Mouse (Mus musculus) embryo, embryonic 11 days (tissue): ENCODE results near the gene Pbx4.

Experiments used
- DNase-seq: peaks from one replicate; pipeline ENCODE4 v3.0.0-alpha.2; 2015

The Pbx4 gene

DNA sequence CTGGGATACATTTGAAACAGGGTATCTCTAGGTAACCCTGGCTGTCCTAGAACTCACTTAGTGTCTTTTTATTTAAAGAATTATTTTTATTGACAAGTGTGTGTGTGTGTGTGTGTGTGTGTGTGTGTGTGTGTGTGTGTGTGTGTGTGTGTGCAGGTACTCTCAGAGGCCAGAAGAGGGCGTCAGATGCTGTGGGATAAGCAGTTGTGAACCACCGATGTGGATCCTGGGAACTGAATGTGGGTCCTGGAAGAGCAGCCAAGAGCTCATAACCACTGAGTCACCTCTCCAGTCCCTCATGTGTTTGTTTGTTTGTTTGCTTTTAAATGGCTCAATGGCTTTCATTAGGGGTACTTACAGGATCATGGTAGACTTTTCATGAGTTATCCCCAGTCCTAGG lies 17.4 kb upstream of the Pbx4 start:
- DNase-seq = no peak

DNA sequence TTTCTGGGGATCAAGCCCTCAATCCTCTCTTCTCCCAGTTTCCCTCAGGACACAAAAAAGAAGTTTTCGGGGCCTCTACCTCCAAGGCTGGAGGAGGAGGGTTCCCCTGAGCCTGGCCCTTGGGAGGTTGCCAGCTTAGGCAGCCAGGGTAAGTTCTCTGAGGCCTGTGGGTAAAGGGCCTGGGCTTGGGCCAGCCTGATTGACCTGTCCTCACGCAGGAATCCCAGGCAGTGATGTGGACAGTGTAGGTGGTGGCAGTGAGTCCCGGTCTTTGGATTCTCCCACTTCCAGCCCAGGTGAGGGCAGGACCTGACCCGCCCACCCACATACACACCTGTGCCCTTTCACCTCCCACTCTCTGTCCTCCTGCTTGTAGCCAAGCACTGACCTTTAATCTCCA lies 16.9 kb upstream of the Pbx4 start:
- no peak for DNase-seq

DNA sequence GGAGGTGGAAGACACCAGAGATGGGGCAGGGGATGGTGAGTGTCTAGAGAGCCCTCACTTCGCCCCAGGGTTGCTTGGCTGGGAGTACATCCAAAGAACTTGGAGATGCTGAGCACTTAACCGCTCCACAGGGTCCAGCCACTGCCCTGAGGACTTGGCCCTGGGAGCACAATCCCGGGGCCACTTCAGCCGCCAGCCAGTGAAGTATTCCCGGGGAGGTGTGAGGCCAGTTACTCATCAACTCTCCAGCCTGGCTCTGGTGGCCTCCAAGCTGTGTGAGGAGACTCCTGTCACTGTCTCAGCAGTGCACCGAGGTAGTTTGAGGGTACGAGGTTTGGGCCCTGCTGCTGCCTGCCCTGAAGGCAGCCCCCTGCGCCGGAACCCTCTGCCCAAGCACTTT lies 11.8 kb upstream of the Pbx4 start:
- DNase-seq = no peak

DNA sequence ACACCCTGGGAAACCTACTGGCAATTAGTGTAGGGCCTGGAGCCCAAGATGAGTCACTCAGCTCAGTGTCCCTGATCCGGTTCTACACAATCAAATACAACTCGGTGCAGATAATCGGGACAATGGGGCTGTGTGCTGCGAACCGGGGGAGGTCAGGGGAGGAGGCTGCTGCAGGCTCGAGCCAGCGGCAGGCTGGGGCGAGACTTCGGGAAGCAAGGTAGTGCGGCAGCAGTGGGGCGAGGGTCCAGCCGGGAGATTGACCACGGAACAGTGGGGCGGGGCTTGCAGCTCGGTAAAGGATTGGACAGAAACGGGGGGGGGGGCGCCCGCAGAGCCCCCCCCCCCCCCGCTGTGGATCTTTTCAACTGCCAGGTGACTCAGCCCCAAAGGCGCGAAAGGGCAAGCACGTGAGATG lies 10.3 kb upstream of the Pbx4 start:
- peak; percentile 83 for DNase-seq

DNA sequence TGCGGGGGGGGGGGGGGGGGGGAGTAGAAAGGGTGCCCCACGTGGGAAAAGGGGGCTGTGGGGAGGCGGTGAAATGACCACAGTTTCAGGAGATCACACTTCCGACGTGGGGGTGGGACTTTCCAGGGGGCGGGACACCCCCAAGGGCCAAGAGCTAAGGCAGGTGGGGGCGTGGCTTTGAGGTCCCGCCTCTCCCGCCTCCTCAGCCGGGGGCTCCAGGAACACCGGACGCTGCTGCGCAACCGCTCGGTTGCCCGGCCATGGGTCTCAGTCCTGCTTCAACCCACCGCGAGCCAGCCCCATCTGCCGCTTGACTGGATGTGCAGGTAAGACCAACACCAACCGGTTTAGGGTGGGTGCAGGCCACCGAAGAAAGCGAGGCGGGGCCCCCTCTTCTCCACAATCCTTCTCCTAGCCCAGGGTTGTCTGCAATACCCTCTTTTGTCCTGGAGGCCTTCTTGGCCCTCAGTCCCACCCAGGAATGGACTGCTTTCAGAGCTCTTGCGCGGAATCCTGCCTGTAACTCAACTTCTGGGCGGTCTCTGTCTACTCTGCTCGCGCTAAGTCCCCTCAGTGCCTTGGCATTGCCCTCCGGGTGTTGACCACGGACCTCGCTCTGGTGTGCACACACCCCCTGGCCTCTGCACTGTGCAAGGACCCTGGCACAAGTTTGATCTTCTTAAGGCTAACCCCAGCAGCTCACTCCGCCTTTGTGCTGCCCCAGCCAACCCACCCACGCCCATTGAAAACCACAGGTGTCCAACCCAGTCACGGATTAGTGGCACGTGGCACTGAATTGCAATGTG lies 9.7 kb upstream of the Pbx4 start, which contains the start of gene Lpar2:
Gene Lpar2 (plus strand): TSS at position 44 of the 806 bp plus-strand sequence.
- DNase-seq = peak; percentile 93

DNA sequence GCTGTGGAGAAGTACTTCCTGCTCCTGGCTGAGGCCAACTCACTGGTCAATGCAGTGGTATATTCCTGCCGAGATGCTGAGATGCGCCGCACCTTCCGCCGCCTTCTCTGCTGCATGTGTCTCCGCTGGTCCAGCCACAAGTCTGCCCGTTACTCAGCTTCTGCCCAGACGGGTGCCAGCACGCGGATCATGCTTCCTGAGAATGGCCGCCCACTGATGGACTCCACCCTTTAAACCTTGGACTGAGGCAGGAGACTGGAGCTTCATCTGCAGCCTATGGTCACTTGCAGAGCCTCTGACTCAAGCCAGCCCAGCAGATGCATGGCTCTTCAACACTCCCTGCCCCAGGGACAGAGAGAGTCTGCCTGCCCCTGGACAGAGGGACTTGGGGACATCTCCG lies 5.9 kb upstream of the Pbx4 start:
- no peak for DNase-seq

DNA sequence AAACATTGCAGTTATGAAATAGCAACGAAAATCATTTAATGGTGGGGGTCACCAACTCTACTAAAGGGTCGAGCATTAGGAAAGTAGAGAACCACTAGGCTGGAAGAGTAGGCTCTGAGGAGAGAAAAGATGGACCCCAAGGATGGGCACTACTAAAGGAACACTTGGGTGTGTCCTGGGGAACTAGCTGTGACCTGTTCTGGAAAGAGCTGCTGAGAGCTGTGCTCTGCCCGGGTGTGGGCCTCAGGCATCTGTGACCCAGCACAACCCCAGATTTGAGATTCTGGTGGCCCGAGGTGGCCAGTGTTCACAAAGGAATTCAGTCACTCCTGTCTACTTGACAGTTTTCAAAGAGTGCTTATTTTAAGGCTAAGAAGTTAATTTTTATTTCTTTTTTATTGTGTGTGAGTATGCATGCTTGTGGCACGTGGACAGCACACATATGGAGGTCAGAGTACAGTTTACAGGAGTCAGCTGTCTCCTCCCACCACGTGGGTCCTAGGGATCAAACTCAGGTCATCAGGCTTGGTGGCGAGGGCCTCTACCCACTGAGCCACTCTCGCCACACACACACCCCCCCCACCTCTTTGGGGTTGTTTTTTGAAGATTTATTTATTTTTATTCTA lies 4.9 kb downstream of the Pbx4 start:
- no peak for DNase-seq

DNA sequence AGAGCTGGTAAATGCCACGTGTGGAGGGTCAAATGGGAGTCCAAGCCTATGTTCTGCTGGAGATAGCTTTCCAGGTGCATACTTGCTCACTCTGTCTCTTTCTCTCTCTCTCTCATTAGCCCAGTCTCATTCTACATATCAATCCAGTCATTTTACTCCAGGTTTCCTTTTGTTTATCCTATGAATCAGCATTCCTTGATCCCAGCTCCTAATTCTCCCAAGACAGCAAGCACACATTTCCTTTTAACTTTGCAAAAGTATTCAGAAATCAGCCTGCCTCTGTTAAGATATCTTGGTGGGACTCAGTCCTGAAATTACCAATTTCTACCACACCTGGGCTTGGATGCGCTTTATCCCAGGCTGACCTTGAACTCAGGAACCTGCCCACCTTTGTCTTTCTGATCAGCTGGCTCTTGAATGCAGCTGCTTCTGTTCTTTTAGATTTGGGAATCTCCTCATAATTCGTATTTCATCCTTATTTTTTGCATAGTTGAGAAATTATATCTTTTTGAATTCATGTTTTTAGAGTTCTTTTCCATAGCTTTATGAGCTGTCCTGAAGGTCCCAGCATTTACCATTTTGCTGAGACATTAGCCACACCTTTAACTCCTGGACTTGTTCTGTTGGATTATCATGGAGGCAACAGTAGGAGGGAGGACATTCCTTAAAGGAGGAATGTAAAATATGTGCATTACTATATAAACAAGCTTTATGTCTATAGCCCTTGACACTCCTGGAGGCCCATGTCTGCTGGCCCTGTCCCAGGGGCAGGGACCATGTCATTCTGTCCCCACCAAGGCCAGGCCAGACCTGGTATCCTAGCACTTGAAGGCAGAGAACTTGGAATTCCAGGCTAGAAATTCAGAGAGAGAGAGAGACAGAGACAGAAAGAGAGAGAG lies 15.1 kb downstream of the Pbx4 start:
- DNase-seq = no peak

DNA sequence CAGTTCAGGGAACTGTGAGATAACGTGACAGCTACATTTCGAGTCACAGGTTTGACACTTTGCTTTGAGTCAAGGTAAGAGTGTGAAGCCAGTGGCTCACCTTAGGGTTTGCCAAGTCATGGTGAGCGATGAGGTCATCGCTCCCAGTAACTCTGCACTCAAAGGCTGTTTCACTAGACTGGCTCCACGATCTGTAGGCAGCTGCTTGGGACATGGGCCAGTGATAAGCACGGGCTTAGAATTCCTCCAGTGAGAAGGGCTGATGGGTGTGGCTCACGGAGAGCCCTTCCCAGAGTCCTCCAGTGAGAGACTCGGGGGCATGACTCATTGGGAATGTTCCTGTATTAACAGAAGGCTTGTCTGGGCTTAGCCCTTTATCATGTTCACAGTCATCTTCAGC lies 16.7 kb downstream of the Pbx4 start:
- DNase-seq = no peak

DNA sequence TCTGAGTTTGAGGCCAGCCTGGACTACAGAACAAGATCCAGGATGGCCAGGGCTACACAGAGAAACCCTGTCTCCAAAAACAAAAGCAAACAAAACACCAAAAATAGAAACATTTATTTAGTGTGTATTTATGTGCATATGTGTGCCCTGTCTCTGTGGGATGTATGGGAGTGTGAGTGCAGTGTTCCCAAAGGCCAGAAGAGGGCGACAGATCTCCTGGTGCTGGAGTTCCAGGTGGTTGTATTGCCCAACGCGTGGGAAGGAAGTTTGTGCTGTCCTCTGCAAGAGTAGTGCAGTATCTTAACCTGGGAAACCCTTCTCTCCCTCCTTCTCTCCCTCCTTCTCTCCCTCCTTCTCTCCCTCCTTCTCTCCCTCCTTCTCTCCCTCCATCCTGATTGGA lies 17.6 kb downstream of the Pbx4 start:
- DNase-seq = no peak

DNA sequence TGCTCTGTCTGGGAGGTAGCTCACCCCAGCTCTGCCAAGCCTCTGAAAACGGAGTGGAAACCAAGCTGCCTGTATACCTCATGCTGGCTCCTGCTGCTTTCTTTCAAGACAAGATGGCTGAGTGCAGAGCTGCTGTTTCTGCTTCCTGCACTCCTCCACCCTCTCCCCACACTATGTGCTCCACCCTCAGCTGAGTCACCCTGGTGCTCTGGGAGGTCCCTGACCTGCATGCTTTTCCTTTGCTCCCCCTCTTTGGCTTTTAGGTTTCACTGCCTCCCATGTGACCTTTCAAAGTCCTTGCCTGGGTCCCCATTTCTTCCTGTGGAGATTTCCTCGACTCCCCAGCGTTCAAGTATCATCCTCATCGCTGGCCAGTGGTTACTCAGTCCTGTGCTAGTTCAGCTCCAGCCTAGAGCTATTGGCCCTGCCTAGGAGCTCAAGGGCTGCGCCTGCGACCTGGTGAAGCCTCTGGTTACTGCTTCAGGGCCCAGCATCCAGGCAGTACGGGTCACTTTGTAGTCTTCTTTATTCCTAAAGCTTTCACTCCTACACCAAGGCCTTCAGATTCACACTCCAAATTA lies 18.7 kb downstream of the Pbx4 start:
- DNase-seq = no peak

DNA sequence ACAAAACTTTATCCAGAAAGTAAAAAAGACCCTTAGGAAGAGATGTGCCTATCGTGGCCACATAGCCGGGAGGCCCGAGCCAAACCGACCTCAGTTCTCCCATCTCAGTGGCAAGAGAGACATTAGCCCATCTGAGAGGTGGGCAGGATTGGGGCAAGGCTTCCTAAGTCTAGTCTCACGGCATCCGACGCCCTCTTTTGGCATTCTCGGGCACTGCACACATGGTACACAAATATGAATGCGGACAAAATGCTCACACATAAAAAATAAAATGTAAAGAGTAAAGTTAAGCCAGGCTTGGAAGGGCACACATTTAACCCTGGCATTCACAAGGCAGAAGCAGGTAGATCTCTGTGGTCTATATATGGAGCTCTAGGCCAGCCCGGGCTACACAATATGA lies 21.6 kb downstream of the Pbx4 start:
- DNase-seq = no peak

DNA sequence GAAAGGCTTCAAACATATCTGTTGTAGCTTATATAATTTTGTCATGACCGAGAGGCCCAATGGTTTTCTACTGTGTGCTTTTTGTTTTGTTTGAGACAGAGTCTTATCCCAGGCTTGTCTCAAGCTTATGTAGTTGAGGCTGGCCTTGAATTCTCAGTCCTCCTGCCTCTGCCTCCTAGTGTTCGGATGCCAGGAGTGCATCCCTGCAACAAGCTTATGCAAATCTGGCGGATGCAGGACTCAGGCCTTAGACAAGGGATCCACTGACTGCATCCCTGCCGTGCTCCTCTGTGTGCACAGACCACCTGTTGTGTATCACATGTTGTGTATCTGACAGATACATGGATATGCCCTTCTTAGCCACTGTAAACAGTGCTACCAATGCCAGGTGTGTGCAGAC lies 28.5 kb downstream of the Pbx4 start:
- peak; percentile 19 for DNase-seq

DNA sequence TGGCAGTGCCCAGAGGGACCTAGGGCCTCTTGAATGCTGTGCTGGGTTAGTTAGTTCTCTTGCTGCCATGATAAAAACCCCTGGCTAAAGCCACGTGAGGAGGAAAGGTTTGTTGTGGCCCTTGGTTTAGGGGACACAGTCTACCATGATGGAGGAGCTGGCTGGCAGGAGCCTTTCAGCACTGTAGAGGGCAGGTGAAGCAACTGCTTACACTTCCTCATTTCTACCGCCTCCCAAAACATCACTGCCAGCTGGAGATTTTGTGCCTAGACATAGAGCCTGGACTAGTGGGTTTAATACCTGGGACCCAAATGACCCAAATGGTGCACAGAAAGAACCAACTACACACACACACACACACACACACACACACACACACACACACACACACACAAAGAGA lies 29.0 kb downstream of the Pbx4 start:
- no peak for DNase-seq

DNA sequence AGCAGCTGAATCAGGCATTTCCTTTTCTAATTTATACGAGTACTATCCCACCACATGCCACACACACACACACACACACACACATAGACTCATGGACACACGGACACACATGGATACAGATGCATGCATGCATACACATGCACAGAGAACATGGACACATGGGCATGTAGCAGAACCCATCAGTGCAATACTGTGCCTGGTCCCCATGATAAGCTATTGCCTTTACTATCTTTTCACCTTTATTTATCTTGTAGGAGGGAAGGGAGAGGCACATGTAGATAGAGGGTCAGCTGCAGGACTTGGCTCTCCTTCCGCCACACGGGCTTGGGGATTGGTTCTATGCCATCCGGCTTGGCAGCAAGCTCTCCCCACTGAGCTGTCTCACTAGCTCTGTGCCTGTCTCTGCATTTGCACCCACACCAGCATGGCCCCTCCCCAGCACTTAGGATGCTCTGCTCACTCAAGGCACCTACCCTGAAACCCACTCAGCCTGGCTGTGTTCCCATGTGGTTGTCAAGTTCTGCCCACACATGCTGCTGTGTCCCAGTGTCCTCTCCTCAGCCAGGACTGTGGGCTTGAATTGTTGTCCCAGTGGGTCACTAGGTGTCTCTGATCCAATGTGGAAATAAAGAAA lies 31.2 kb downstream of the Pbx4 start:
- DNase-seq = no peak

DNA sequence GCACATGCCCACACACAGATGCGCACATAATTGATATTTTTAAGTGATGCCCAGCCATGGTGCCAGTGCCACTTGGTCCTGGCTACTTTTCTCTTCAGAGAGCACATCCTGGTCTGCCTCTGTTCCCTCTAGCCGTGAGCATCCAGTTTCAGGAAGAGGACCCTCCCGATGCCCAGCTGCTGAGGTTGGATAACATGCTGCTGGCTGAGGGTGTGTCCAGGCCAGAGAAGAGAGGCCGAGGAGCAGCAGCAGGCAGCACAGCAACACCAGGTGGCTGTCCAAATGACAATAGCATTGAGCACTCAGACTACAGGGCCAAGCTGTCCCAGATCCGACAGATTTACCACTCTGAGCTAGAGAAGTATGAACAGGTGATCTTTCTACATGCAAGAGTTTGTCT lies 31.9 kb downstream of the Pbx4 start:
- no peak for DNase-seq

DNA sequence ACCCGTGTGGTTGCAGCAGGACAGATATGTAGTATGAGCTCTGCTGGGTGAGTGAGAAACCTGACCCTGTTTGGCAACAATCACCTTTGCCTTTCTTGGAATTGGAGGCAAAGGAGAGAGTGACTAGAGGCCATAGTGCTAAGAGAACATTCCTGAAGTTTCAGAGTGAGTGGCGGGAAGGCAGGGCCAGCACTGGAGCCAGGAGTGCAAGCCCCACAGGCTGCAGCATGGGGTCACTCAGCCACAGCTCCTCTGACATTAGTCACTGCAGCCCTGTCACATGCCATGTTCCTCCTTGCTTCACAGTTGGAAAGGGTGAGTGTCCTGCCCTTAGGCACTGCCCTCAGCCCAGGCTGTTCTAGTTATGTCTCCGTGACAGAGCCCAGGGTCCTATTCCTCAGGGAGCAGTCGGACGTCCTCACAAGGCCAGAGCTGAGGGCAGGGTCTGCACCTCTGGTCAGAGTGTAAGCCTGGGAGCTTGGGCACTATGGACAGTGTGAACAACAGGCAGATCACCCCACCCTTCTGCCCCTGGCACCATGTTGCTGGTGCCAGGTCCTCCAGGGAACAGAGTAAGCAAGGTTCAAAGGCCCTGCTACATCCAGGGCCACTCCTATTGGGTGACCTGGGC lies 35.5 kb downstream of the Pbx4 start:
- no peak for DNase-seq

DNA sequence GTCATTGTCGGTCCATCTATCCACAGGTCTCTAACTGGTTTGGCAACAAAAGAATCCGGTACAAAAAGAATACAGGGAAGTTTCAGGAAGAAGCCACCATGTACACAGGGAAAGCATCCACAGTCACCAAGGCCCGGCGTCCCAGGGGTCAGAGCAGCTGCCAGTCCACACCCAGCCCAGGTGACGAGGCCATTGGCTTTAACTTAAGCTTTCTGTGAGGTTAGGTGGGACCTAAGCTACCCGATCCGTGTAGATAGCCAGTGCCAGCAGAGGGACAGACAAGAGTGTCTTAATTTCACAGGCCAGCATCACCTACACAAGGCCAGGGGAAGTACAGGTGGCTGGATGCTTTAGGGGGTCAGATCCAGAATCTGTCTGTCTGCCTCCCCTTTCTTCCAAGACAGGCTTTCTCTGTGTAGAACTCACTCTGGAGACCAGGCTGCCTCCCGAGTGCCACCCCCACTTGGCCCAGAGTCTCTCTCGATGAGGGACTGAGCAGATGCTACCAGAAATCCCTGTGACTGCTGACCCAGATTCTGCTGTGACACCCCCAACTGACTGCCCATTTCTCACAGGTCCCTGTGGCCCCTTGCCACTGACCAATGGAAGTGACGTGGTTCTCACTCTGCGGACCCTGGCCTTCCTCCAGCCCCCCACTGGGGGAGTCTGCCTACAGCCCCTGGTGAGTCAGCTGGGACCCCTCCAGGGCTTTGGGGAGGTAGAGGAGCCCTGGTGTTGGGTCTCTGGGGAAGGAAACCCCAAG lies 37.9 kb downstream of the Pbx4 start:
- DNase-seq = no peak

DNA sequence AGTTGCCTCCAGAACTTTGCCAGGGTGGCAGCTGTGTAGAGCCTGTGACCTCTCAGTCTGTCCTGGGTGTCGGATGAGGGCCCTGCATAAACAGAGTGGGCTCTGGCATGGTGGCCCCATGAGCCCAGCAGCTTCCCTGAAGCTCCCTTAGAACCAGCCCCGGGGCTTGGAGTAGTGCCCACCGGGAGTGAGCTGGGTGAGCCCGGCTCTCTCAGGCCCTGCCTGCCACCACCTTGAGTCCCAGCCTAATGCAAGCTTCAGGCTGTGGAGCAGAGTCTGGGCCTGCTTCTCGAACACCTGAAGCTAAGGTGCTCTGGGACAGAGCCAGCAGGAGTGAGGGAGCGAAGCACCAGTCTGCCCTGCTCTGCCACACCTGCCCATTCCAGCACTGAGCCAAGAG lies 38.6 kb downstream of the Pbx4 start:
- no peak for DNase-seq

DNA sequence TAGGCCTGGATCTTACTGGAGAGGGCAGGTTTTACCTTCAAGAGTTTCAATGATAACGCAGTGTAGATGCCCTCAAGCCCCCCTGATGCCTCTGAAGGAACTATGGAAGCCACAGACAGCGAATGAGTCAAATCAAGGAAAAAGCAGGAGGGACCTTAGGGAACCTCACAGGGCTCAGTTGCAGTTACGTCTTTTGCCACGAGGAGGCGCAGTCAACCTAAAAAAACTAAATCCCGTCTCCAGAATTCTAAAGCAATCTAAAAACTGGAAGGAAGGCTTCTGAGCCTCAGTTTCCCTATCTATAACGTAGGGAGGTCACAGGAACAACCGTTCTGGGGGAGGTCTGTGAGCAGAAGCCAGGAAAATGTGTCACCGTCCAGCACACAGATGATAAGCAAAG lies 41.9 kb downstream of the Pbx4 start:
- peak; percentile 78 for DNase-seq

DNA sequence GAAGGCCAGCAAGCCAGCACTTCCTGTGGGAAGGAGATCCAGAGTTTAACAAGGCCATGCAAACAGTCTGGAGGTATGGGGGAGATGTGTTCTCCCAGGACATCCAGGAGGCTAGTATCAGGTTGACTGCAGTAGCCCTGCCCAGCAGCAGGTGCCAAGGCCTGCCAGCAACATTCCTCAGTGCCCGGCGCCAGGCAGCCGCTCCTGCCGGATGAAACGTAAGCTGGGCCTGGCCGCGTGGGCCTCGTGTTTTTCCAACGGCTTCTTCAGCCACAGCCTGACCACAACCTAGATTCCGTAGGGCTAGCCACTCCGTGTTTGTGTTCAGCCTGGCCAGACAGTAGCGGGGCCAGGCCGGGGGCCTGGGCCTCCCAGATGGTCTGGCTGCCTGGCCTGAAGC lies 42.4 kb downstream of the Pbx4 start:
- no peak for DNase-seq

DNA sequence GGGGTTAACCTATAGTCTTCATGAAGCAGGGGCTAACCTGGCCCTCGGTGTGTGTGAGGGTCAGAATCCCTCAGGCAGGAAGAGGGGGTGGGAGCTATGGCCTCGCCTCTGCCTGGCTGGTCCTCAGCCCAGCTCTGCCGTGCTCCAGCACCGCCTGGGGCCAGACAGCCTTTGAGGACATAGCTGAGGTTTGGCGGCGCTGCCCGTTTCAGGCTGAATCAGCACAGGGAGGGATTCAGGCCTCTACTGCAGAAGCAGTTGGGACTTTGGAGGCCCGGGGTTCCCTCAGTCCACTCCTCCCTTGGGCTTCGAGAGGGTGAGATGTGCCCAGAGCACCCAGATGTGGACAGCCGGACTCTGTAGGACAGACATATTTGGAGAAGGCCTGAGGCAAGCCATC lies 43.8 kb downstream of the Pbx4 start:
- DNase-seq = no peak
